Mouse (Mus musculus): ENCODE measurements around the gene Olfr523. TPM values are rescaled to one million over a fixed set of nuclear protein-coding genes. Genes with fewer than 3 reads are reported as not detected.

The Olfr523 gene
- polyA plus RNA-seq, 1 experiment from 2014 or later, result not detected

GRCm38 (mm10) chr7:140201090-140201489, 28.1 kb downstream of the Olfr523 start:
- DNase-seq (ENCODE audit: low spot score), result no peak

DNA sequence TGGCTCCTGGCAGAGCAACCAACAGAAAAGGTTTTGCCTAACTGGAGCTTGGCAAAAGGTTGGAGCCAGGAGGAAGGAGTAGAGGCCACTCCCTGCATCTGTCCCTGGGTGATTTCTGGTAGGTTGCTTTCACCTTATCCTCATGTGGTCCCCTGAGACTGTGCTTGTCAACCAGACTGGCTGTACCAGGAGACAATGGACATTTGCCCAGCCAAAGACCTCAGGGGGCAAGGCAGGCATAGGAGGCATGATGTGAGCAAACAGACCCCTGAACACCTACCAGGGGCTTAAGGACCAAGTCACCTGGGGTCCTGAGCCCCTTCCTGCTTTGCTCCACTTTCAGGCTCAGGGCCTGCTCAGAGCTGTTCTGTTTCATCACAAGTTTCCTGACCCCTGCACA, 32.8 kb downstream of the Olfr523 start, which contains the start of gene Olfr524:
TSS of gene Olfr524 (minus strand) at position 101 of the 400 bp plus-strand sequence.
- DNase-seq (ENCODE audit: low spot score) (no peak), ATAC-seq (ENCODE audit: insufficient number of reproducible peaks, low FRiP score, low TSS enrichment, low read depth) (no peak)
- Histone ChIP-seq H3K27ac (replicated peaks; ENCODE audit: low read depth, low read length) (no peak within 1 kb of the TSS), H3K27me3 (ENCODE audit: control insufficient read depth, insufficient read depth, low read length) (no peaks in the 10 kb centered on the region), H3K9me3 (ENCODE audit: control insufficient read depth, low read length) (no peaks in the 10 kb centered on the region), H3K4me3 (ENCODE audit: low read depth, low read length) (no peak within 1 kb of the TSS), H3K9ac (ENCODE audit: low read length) (no peak within 1 kb of the TSS), H3K36me3 (ENCODE audit: control insufficient read depth, insufficient read depth, low read length) (no peaks in the 10 kb centered on the region), H3K4me1 (ENCODE audit: control insufficient read depth, insufficient read depth, low read length) (no peaks in the 10 kb centered on the region), H3K4me2 (ENCODE audit: low read depth, severe bottlenecking) (no peak within 1 kb of the TSS)

More at GRCm38 (mm10) chr7:140201090-140201489, 28.1 kb downstream of the Olfr523 start:
- Histone ChIP-seq H3K36me3 (ENCODE audit: control insufficient read depth, insufficient read depth, low read length) (no peaks in the 10 kb centered on the region), H3K9me3 (ENCODE audit: control insufficient read depth, low read length) (no peaks in the 10 kb centered on the region), H3K9ac (ENCODE audit: low read length) (no peak overlapping the region), H3K27me3 (ENCODE audit: control insufficient read depth, insufficient read depth, low read length) (no peaks in the 10 kb centered on the region), H3K27ac (replicated peaks; ENCODE audit: low read depth, low read length) (no peak overlapping the region), H3K4me3 (ENCODE audit: low read depth, low read length) (no peak overlapping the region), H3K4me2 (ENCODE audit: low read depth, severe bottlenecking) (no peak overlapping the region), H3K4me1 (ENCODE audit: control insufficient read depth, insufficient read depth, low read length) (no peaks in the 10 kb centered on the region)
- no peak for ATAC-seq (ENCODE audit: insufficient number of reproducible peaks, low FRiP score, low TSS enrichment, low read depth)
- WGBS, result 87% methylated on average over 4 of the region's 4 CpGs

- H3K27me3 ChIP-seq (ENCODE audit: control insufficient read depth, insufficient read depth, low read length), result no peaks in the 10 kb centered on the region
- no peak overlapping the region for H3K9ac ChIP-seq (ENCODE audit: low read length)
- no peak for ATAC-seq (ENCODE audit: insufficient number of reproducible peaks, low FRiP score, low TSS enrichment, low read depth)
- no peak for DNase-seq (ENCODE audit: low spot score)
- no peak overlapping the region for H3K4me3 ChIP-seq (ENCODE audit: low read depth, low read length)
- WGBS, result 82% methylated on average over 3 of the region's 3 CpGs
- no peak overlapping the region for H3K27ac ChIP-seq (replicated peaks; ENCODE audit: low read depth, low read length)
- H3K9me3 ChIP-seq (ENCODE audit: control insufficient read depth, low read length), result no peaks in the 10 kb centered on the region
- no peak overlapping the region for H3K4me2 ChIP-seq (ENCODE audit: low read depth, severe bottlenecking)
- H3K36me3 ChIP-seq (ENCODE audit: control insufficient read depth, insufficient read depth, low read length), result no peaks in the 10 kb centered on the region
- no peaks in the 10 kb centered on the region for H3K4me1 ChIP-seq (ENCODE audit: control insufficient read depth, insufficient read depth, low read length)
Observed at GRCm38 (mm10) chr7:140206904-140207303, 33.9 kb downstream of the Olfr523 start.

DNA sequence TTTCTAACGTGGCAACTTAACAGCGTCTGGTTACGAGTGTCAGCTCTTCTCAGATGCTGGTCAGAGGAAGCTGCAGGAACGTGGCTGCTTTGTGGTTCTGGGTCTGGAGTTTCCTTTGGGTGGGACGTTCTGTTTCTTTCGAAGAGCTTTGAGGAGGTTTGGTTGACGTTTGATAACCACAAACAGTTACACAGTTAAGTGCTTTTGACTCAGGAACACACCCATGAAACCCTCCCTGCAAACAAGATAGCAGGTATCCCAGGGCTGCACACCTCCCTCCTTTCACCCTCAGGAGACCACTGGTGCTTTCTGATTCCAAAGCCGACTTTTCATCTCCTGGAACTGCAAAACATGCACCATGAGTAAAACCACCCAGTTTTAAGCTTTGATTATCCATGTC, 35.1 kb downstream of the Olfr523 start:
- Histone ChIP-seq H3K9ac (ENCODE audit: low read length) (no peak overlapping the region), H3K4me2 (ENCODE audit: low read depth, severe bottlenecking) (no peak overlapping the region)
- no peak for DNase-seq (ENCODE audit: low spot score)

DNA sequence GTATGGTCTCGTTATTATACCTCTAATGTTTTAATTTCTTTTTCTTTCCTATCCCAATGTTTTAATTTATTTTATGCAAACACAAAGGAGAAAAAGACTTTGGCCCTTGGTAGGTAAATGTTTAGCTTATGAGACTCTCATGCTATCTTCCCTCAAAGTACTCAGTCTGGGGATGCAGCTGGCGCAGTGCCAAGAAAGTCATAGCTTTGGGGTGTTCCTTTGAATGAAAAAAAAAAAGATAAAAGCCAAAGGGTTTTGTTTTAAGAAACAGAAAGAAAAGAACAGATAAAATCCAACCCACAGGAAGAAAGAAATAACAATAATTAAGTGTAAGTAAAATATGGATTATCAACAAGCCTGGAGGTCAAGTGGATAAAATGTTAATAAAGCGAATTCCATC, 35.7 kb downstream of the Olfr523 start:
- DNase-seq (ENCODE audit: low spot score), result no peak
- WGBS, result 88% methylated on average over 3 of the region's 3 CpGs
- no peaks in the 10 kb centered on the region for H3K27me3 ChIP-seq (ENCODE audit: control insufficient read depth, insufficient read depth, low read length)
- no peaks in the 10 kb centered on the region for H3K4me1 ChIP-seq (ENCODE audit: control insufficient read depth, insufficient read depth, low read length)
- no peak overlapping the region for H3K4me2 ChIP-seq (ENCODE audit: low read depth, severe bottlenecking)
- H3K36me3 ChIP-seq (ENCODE audit: control insufficient read depth, insufficient read depth, low read length), result no peaks in the 10 kb centered on the region
- H3K27ac ChIP-seq (replicated peaks; ENCODE audit: low read depth, low read length), result no peak overlapping the region
- no peak overlapping the region for H3K9ac ChIP-seq (ENCODE audit: low read length)
- no peak overlapping the region for H3K4me3 ChIP-seq (ENCODE audit: low read depth, low read length)
- no peak for ATAC-seq (ENCODE audit: insufficient number of reproducible peaks, low FRiP score, low TSS enrichment, low read depth)
- H3K9me3 ChIP-seq (ENCODE audit: control insufficient read depth, low read length), result no peaks in the 10 kb centered on the region

More for the DNA sequence above, 35.1 kb downstream of the Olfr523 start:
- no peaks in the 10 kb centered on the region for H3K27me3 ChIP-seq (ENCODE audit: control insufficient read depth, insufficient read depth, low read length)
- WGBS, result 79% methylated on average over 8 of the region's 8 CpGs
- no peak for ATAC-seq (ENCODE audit: insufficient number of reproducible peaks, low FRiP score, low TSS enrichment, low read depth)
- no peaks in the 10 kb centered on the region for H3K9me3 ChIP-seq (ENCODE audit: control insufficient read depth, low read length)
- no peaks in the 10 kb centered on the region for H3K4me1 ChIP-seq (ENCODE audit: control insufficient read depth, insufficient read depth, low read length)
- H3K36me3 ChIP-seq (ENCODE audit: control insufficient read depth, insufficient read depth, low read length), result no peaks in the 10 kb centered on the region
- H3K27ac ChIP-seq (replicated peaks; ENCODE audit: low read depth, low read length), result no peak overlapping the region
- H3K4me3 ChIP-seq (ENCODE audit: low read depth, low read length), result no peak overlapping the region

GRCm38 (mm10) chr7:140213841-140214240, 40.8 kb downstream of the Olfr523 start:
- no peak overlapping the region for H3K4me2 ChIP-seq (ENCODE audit: low read depth, severe bottlenecking)
- no peaks in the 10 kb centered on the region for H3K36me3 ChIP-seq (ENCODE audit: control insufficient read depth, insufficient read depth, low read length)
- no peaks in the 10 kb centered on the region for H3K9me3 ChIP-seq (ENCODE audit: control insufficient read depth, low read length)
- no peaks in the 10 kb centered on the region for H3K4me1 ChIP-seq (ENCODE audit: control insufficient read depth, insufficient read depth, low read length)
- WGBS, result 81% methylated on average over 5 of the region's 5 CpGs
- no peak overlapping the region for H3K9ac ChIP-seq (ENCODE audit: low read length)
- no peak for ATAC-seq (ENCODE audit: insufficient number of reproducible peaks, low FRiP score, low TSS enrichment, low read depth)
- DNase-seq (ENCODE audit: low spot score), result no peak
- H3K27me3 ChIP-seq (ENCODE audit: control insufficient read depth, insufficient read depth, low read length), result no peaks in the 10 kb centered on the region
- no peak overlapping the region for H3K27ac ChIP-seq (replicated peaks; ENCODE audit: low read depth, low read length)
- H3K4me3 ChIP-seq (ENCODE audit: low read depth, low read length), result no peak overlapping the region

DNA sequence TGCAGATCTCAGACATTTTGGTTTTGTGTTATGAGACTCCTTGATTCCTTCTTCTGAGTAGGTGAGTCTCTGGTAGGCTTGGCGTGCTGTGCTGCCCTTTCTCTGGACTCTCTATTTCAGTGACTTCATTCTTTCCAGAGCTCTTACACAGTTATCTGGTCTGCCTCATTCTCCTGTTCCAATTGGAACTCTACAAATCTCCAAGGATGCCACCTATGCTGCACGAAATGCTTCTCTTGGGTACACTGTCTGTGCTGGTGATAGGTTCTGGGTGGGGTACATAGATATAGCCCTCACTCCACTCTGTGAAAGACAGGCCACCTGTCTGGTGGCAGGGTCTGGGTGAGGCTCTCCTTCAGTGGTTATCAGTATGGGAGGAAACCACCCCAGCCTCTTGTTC, 45.0 kb downstream of the Olfr523 start, which contains the start of gene Cd163l1:
TSS of gene Cd163l1 (plus strand) at position 301 of the 400 bp plus-strand sequence.
- DNase-seq (ENCODE audit: low spot score) (no peak), ATAC-seq (ENCODE audit: insufficient number of reproducible peaks, low FRiP score, low TSS enrichment, low read depth) (no peak)
- no peaks in the 10 kb centered on the region for H3K9me3 ChIP-seq (ENCODE audit: control insufficient read depth, low read length)
- no peaks in the 10 kb centered on the region for H3K4me1 ChIP-seq (ENCODE audit: control insufficient read depth, insufficient read depth, low read length)
- H3K4me3 ChIP-seq (ENCODE audit: low read depth, low read length), result no peak within 1 kb of the TSS
- H3K36me3 ChIP-seq (ENCODE audit: control insufficient read depth, insufficient read depth, low read length), result no peaks in the 10 kb centered on the region
- H3K9ac ChIP-seq (ENCODE audit: low read length), result no peak within 1 kb of the TSS
- 89% methylated on average over 2 of the region's 2 CpGs for whole genome bisulfite sequencing
- H3K4me2 ChIP-seq (ENCODE audit: low read depth, severe bottlenecking), result no peak within 1 kb of the TSS
- no peak within 1 kb of the TSS for H3K27ac ChIP-seq (replicated peaks; ENCODE audit: low read depth, low read length)
- H3K27me3 ChIP-seq (ENCODE audit: control insufficient read depth, insufficient read depth, low read length), result no peaks in the 10 kb centered on the region

GRCm38 (mm10) chr7:140219268-140219667, 46.3 kb downstream of the Olfr523 start:
- H3K4me2 ChIP-seq (ENCODE audit: low read depth, severe bottlenecking), result no peak overlapping the region
- WGBS, result 9% methylated on average over 1 of the region's 1 CpGs
- DNase-seq (ENCODE audit: low spot score), result peak; percentile 23
- H3K36me3 ChIP-seq (ENCODE audit: control insufficient read depth, insufficient read depth, low read length), result no peaks in the 10 kb centered on the region
- no peak for ATAC-seq (ENCODE audit: insufficient number of reproducible peaks, low FRiP score, low TSS enrichment, low read depth)
- no peaks in the 10 kb centered on the region for H3K27me3 ChIP-seq (ENCODE audit: control insufficient read depth, insufficient read depth, low read length)
- H3K9ac ChIP-seq (ENCODE audit: low read length), result no peak overlapping the region
- H3K9me3 ChIP-seq (ENCODE audit: control insufficient read depth, low read length), result no peaks in the 10 kb centered on the region
- no peaks in the 10 kb centered on the region for H3K4me1 ChIP-seq (ENCODE audit: control insufficient read depth, insufficient read depth, low read length)
- no peak overlapping the region for H3K4me3 ChIP-seq (ENCODE audit: low read depth, low read length)
- H3K27ac ChIP-seq (replicated peaks; ENCODE audit: low read depth, low read length), result no peak overlapping the region

- no peak overlapping the region for H3K9ac ChIP-seq (ENCODE audit: low read length)
- H3K36me3 ChIP-seq (ENCODE audit: control insufficient read depth, insufficient read depth, low read length), result no peaks in the 10 kb centered on the region
- no peaks in the 10 kb centered on the region for H3K4me1 ChIP-seq (ENCODE audit: control insufficient read depth, insufficient read depth, low read length)
- H3K27me3 ChIP-seq (ENCODE audit: control insufficient read depth, insufficient read depth, low read length), result no peaks in the 10 kb centered on the region
- 84% methylated on average over 4 of the region's 4 CpGs for WGBS
- H3K9me3 ChIP-seq (ENCODE audit: control insufficient read depth, low read length), result no peaks in the 10 kb centered on the region
- no peak overlapping the region for H3K4me2 ChIP-seq (ENCODE audit: low read depth, severe bottlenecking)
- H3K27ac ChIP-seq (replicated peaks; ENCODE audit: low read depth, low read length), result no peak overlapping the region
- ATAC-seq (ENCODE audit: insufficient number of reproducible peaks, low FRiP score, low TSS enrichment, low read depth), result no peak
- no peak overlapping the region for H3K4me3 ChIP-seq (ENCODE audit: low read depth, low read length)
- no peak for DNase-seq (ENCODE audit: low spot score)
Observed at GRCm38 (mm10) chr7:140220375-140220774, 47.4 kb downstream of the Olfr523 start.
